Mouse (Mus musculus) adrenal gland, adult 2 months (tissue): ENCODE measurements around the gene Arsg. TPM values are rescaled to one million over a fixed set of nuclear protein-coding genes. Genes with fewer than 3 reads are reported as not detected.

Experiments
- DNase-seq: peaks from one replicate; pipeline ENCODE4 v3.0.0; 2021
- polyA plus RNA-seq: library from polyadenylated mRNA; depleted of rRNA; stranded (reverse); fragments of >200 nt; gene quantifications from 2 replicates; pipeline ENCODE4 v1.2.3, GENCODE M21; 2012
- total RNA-seq, 2 experiments: library from RNA; stranded (reverse); gene quantifications; 2 replicates each; pipeline ENCODE4 v1.2.3; 2021

Arsg gene
- total and polyA plus RNA-seq, 3 experiments, result 4.5 to 5.4 (median 5.4) TPM

DNA sequence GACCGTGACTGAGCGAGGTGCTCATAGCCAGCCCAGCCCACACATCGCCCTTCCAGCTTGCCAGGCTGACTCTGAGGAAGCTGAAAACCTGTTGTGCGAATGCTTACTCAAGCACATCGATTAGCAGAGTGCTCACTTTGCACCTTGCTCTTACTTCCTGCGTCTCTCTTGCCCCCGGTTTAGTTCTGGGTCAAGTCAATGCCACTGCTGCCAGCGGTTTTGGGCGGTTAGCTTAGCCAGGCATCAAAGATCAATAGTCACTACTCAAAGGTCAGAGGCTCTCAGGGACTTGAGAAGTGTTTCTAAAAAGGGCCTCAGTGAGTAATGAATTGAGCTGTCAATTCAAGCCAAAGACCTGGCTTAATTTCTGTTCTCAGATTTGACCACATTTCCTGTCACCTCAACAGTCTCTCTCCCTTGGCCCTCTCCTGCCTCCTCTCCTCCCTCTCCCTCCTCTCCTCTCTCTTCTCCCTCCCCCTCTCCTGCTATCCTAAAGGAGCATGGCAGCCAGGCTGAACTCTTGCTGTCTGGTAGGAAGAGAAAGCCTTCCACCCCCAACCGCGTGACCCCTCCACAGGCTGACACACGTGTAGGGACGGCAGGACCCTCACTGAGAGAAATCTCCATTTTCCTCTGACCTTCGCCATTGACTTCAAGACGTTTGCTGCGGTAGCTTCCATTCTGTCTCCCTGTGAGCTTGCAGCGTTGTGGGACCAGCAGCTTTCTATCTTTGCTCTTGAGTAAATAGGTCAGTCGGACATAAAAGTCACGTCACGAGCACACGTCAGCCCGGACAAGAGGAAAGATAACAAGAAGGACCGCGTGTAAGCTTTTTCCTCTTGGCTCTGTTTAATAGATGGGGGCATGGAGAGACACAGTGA is 22.0 kb downstream of the Arsg start:
- DNase-seq, result peak; percentile 49

GRCm38 (mm10) chr11:109495771-109496474 is 22.7 kb downstream of the Arsg start:
- DNase-seq, result peak; percentile 11

DNA sequence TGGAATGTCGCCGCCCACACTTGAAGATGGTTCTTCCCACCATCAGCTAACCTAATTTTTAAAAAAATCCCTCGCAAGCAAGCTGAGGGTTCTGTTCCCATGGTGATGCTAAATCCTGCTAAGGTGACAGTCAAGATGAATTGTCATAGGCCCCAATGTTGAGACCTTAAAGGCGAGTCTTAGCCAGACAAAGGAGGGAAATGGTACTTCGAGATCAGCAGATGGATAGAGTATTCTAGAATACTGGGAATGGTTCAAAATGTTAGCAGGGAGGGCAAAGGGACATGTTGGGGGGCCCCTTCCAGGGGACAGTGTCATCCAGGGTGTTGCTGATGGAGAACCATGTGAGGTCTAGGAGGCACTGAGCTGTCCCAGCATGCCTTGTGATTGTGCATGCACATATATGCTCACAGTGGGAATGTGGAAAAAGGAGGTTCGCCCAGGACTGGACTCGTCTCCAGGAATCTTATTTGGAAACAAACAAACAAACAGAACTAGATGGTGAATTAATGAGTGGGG is 23.4 kb downstream of the Arsg start:
- DNase-seq, result no peak

GRCm38 (mm10) chr11:109496996-109497714 is 24.0 kb downstream of the Arsg start:
- DNase-seq, result no peak

DNA sequence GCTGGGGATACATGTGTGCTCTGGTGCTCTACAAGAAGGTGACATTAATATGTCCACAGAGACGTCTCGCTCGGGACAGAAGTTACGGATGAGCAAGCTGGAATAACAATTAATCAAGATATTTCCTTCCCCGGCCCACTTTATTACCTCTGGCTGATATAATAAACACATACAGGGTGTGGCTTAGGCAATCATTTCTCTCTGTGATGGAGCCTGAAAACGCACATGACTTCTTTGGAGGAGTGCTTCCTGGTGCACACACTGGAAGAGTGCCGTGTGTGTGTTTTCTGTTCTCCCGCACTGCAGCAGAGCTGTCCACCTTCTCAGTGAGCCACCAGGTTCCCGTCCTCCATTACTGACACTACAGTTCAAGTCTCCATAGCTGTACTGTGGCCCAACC is 24.8 kb downstream of the Arsg start:
- no peak for DNase-seq

GRCm38 (mm10) chr11:109500206-109500605 is 27.0 kb downstream of the Arsg start:
- peak; percentile 31 for DNase-seq

GRCm38 (mm10) chr11:109504977-109505376 is 31.8 kb downstream of the Arsg start:
- DNase-seq, result peak; percentile 72

GRCm38 (mm10) chr11:109505823-109506222 is 32.6 kb downstream of the Arsg start:
- no peak for DNase-seq

- no peak for DNase-seq
Observed at GRCm38 (mm10) chr11:109507068-109507467, 33.9 kb downstream of the Arsg start.

GRCm38 (mm10) chr11:109512995-109513675 is 40.0 kb downstream of the Arsg start:
- no peak for DNase-seq

DNA sequence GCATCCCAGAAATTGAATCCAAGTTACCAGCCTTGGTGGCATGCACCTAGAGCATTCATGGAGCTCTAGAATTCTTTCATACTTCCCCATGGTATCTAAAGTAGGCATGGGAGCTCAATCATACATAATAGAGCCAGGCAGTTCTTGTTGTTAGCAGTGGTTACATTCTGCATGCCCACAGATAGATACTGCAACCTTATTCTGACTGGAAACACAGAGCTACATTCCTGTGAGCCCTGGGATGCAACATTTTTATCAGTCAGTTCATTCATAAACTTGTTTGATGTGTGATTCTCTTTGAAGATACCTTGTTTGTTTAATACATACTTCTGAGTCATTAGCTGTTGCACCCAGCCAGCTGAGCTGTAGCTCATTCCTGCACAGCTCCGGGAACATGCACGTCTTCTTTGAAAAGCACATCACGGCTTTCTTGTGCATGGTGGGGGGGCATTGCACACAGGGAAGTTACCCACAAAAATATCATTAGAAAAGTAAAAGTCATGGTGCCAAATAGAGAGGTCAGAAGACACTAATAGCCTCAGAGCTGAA is 41.0 kb downstream of the Arsg start:
- no peak for DNase-seq

GRCm38 (mm10) chr11:109517330-109517729 is 44.2 kb downstream of the Arsg start:
- DNase-seq, result no peak

- no peak for DNase-seq
Observed at GRCm38 (mm10) chr11:109517816-109518215, 44.6 kb downstream of the Arsg start.

GRCm38 (mm10) chr11:109520958-109521357 is 47.8 kb downstream of the Arsg start:
- no peak for DNase-seq

GRCm38 (mm10) chr11:109524869-109525268 is 51.7 kb downstream of the Arsg start:
- no peak for DNase-seq

GRCm38 (mm10) chr11:109525571-109525970 is 52.4 kb downstream of the Arsg start:
- DNase-seq, result no peak

DNA sequence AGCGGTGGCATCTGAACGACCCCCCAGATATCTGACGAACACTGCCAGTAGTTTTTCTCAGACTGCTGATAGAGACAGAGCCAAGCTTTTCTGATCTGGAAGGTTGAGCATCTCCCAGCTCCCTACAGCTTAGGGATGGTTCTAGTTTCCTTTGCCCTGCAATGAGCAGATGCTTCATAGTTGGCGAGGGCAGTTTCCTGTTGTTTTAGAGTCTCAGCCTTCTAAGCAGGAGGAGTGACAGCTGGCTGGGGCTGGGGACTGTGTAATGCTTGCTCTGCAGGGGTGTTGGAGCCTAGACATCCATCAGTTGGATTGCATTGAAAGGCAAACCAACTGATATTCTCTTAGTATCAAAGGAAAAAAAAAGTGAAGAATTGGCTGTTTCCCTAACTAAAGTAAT is 56.9 kb downstream of the Arsg start:
- DNase-seq, result no peak

GRCm38 (mm10) chr11:109535966-109536365 is 62.8 kb downstream of the Arsg start:
- DNase-seq, result no peak

GRCm38 (mm10) chr11:109536939-109537338 is 63.8 kb downstream of the Arsg start:
- no peak for DNase-seq

DNA sequence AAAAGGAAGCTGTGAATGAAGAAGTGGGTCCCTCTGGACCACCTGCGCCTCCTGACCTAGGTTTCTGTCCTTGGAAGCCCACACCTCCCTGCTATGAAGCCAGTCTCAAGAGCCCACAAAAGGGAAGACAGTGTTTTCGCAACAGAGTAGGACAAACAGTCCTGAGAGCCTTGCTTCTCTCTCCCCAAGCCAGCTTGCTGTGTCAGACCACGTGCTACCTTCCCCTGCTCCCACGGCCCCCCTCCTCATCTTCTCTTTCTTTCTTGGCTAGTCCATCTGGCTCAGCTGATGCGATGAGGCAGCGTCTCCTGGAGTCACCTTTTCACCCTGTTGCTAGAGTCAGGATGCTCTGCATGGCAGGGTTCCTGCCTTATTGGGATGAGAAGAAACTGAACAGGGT is 66.1 kb downstream of the Arsg start:
- no peak for DNase-seq

DNA sequence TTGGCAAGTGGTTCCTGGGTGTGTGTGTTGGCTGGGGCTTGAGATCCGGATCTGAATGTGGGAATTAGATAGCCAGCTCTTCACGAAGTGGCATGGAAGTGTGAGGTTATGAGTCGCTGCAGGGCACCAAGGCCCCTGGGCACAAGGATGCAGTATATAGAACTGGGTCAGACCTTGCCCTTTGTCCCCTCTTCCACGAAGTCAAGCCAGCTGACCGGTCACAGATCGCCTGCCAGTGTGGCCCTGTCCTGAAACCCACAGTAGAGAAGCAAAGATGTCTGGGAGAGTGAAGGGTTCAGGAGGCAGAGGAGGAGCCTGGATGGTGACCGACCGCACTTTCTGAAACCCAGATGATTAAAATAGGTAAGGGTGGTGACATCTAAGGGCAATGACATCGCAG is 70.3 kb downstream of the Arsg start:
- DNase-seq, result no peak

- DNase-seq, result no peak
Observed at GRCm38 (mm10) chr11:109544432-109544831, 71.3 kb downstream of the Arsg start.
